Mouse (Mus musculus): ENCODE measurements around the gene Hcn1. TPM values are rescaled to one million over a fixed set of nuclear protein-coding genes. Genes with fewer than 3 reads are reported as not detected.

The Hcn1 gene
- total RNA-seq, 2 experiments from 2014 or later = 36.7 to 42.1 TPM

DNA sequence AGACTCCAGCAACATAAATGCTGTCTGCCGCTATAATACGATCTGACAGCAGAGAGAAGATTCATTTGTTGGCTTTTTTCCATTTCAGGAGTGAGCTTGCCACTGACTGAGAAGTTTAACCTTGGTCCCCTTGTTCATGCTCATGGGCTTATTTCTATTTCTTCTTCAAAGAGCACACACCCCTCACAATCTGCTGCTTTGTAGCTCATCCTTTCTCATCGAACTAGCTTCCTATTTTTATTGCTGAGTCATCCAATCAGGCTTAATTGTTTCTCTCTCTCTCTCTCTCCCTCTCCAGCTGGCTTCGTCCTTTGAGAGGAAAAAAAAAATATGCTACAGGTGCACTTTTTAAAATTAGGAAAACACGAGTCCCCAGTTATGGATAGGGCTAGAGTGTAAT, 74.3 kb downstream of the Hcn1 start:
- no peak for DNase-seq (ENCODE audit: low spot score in 2 of 2)

DNA sequence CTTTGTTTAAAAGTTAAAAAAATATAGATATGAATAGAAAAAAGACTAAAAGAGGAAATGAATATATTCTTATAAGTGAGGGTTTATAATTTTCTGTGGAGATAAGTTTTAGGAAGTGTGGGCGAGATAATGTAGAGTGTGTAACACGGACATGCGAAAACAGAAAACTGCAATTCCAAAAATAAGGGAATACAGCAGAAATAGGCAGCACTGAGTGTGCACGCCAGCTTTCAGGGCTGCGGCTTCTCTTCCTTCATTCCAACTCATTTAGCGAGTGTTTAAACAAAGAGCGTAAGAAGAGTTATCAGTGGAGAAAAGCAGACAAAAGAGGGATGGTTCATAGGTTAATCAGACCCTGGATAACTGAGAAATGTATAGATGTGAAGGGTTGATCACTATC, 85.5 kb downstream of the Hcn1 start:
- intact Hi-C loops (cut with DNase I) = no loop called here
- DNase-seq (ENCODE audit: low spot score in 2 of 2) = no peak

More for the DNA sequence above, 74.3 kb downstream of the Hcn1 start:
- intact Hi-C loops (cut with DNase I) = no loop called here

- DNase-seq (ENCODE audit: low spot score in 2 of 2) = no peak
- intact Hi-C loops (cut with DNase I) = no loop called here
Measured at GRCm38 (mm10) chr13:117694729-117695332, 92.7 kb downstream of the Hcn1 start.

- intact Hi-C loops (cut with DNase I) = no loop called here
- DNase-seq (ENCODE audit: low spot score in 2 of 2) = no peak
Measured at GRCm38 (mm10) chr13:117705573-117705972, 103.5 kb downstream of the Hcn1 start.

- intact Hi-C loops (cut with DNase I) = no loop called here
- no peak for DNase-seq (ENCODE audit: low spot score in 2 of 2)
Measured at GRCm38 (mm10) chr13:117705997-117706396, 103.9 kb downstream of the Hcn1 start.

- intact Hi-C loops (cut with DNase I) = no loop called here
Measured at GRCm38 (mm10) chr13:117706496-117706895, 104.4 kb downstream of the Hcn1 start.

GRCm38 (mm10) chr13:117706986-117707738, 105.0 kb downstream of the Hcn1 start:
- peak; percentile 40 to 42 for DNase-seq (ENCODE audit: low spot score in 2 of 2)
- intact Hi-C loops (cut with DNase I) = no loop called here

More at GRCm38 (mm10) chr13:117706496-117706895, 104.4 kb downstream of the Hcn1 start:
- DNase-seq (ENCODE audit: low spot score in 2 of 2) = no peak

- intact Hi-C loops (cut with DNase I) = no loop called here
- no peak for DNase-seq (ENCODE audit: low spot score in 2 of 2)
Measured at GRCm38 (mm10) chr13:117710811-117711210, 108.7 kb downstream of the Hcn1 start.

DNA sequence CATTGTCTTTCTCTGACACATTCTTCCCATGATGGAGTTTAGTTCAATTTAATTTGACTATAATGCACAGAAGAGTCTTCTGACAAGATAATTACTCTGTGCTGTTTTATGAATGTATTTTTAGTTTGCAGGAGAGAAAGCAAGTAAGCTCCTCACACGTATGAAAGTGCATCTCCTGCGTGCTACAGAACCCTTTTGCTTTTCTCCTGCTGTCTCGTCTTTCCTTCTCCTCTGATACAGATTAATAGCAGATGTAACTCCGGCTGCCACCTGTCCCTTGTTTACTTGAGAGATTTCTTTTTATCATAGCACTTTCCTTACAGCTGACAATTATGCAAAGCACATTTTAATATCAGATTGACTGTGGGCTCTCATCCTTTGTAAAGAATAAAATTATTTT, 120.0 kb downstream of the Hcn1 start:
- intact Hi-C loops (cut with DNase I) = no loop called here
- no peak for DNase-seq (ENCODE audit: low spot score in 2 of 2)

DNA sequence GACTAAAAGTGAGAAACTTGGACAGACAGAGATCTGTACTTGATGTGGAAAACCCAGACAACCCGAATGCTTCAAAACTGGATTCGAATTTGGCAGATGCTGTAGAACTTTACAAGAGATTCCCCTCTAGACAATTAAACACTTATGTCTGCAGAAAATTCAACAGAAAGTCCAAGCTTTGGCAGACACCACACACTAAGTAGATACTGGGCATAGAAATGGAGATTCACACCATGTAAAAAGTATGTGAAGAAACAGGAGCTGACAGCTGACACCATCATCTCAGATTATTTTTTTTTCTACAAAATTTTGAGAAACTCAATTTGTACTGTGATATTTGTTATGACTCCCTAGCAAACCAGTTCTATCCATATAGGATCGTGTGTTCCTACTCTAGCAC, 122.0 kb downstream of the Hcn1 start:
- intact Hi-C loops (cut with DNase I) = no loop called here
- no peak for DNase-seq (ENCODE audit: low spot score in 2 of 2)

GRCm38 (mm10) chr13:117728393-117728792, 126.3 kb downstream of the Hcn1 start:
- intact Hi-C loops (cut with DNase I) = no loop called here
- DNase-seq (ENCODE audit: low spot score in 2 of 2) = no peak

GRCm38 (mm10) chr13:117732738-117733137, 130.6 kb downstream of the Hcn1 start:
- intact Hi-C loops (cut with DNase I) = no loop called here
- no peak for DNase-seq (ENCODE audit: low spot score in 2 of 2)

GRCm38 (mm10) chr13:117744451-117744850, 142.3 kb downstream of the Hcn1 start:
- DNase-seq (ENCODE audit: low spot score in 2 of 2) = no peak
- intact Hi-C loops (cut with DNase I) = no loop called here

DNA sequence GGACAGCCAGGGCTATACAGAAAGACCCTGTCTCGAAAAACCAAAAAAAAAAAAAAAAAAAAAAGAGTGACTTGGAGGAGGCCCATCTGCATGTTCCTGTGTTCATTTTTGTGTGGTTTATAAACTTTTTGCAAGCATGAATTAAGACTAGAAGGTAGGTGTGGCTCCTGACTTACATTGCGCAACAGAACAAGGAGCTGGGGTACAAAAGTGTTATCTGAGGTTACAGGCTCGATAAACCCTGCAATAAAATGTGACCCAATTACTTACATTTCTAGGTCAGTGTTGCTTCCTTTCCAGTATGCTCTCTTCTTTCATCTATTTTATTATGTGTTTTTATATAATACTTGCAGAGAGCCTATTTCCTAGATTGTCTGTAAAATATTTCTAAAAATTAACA, 143.1 kb downstream of the Hcn1 start:
- intact Hi-C loops (cut with DNase I) = no loop called here
- no peak for DNase-seq (ENCODE audit: low spot score in 2 of 2)

DNA sequence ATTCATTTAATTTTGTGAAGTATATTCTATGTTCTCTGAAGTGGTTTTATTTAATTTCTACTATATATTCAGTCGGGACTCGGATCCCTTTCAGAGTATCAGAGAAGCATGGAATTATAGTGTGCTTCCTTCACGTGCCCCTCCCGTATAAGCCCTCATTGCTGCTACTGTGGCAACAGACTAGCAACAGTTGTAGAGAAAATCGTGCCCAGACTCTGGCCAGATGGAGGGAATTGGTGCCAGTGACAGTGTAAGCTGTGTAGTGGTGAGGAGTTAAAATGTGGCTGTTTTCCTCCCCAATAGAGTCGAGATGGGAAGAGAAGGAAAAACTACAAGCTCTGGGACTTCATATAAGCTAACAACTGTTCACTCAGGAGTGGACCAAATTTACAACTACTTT, 163.4 kb downstream of the Hcn1 start:
- intact Hi-C loops (cut with DNase I) = no loop called here
- DNase-seq (ENCODE audit: low spot score in 2 of 2) = peak; percentile 30

- intact Hi-C loops (cut with DNase I) = no loop called here
- no peak for DNase-seq (ENCODE audit: low spot score in 2 of 2)
Measured at GRCm38 (mm10) chr13:117785376-117785775, 183.3 kb downstream of the Hcn1 start.

GRCm38 (mm10) chr13:117792861-117793260, 190.7 kb downstream of the Hcn1 start:
- intact Hi-C loops (cut with DNase I) = no loop called here
- no peak for DNase-seq (ENCODE audit: low spot score in 2 of 2)

GRCm38 (mm10) chr13:117801061-117801460, 198.9 kb downstream of the Hcn1 start:
- intact Hi-C loops (cut with DNase I) = no loop called here
- DNase-seq (ENCODE audit: low spot score in 2 of 2) = no peak

DNA sequence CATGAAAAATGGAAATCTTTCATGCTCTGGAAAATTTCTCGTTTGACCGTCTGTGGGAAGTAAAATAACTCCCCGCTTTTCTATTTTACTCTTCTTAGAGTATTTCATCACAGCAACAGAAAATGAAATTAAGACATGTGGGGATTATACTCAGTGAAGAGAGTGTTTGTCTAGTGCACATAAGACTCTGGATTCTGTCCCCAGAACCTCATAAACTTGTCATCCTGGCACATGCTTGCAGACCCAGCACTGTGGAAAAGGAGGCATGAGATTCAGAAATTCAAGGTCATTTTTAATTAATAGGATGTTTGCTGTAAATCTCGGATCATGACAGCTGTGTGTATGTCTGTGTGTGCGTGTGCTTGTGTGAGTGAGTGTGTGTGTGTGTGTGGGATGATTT, 225.5 kb downstream of the Hcn1 start:
- intact Hi-C loops (cut with DNase I) = no loop called here
- DNase-seq (ENCODE audit: low spot score in 2 of 2) = no peak

DNA sequence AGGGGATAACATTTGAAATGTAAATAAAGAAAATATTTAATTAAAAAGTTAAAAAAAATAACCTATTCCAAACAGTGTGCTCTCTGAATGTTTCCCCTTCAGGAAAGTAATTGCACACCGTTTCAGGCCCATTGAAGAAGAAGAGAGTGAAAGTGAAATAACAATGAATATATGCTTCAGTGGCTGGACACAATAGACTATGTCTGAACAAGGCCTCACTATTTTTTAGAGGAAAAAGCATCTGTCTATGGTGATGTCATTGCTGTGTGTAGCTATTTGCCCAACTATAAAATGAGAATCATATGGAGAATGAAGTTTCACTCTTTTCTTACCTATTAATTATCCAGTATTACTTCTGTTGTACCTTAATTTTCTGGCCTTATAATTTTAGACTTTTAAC, 234.5 kb downstream of the Hcn1 start:
- no peak for DNase-seq (ENCODE audit: low spot score in 2 of 2)
- intact Hi-C loops (cut with DNase I) = no loop called here

DNA sequence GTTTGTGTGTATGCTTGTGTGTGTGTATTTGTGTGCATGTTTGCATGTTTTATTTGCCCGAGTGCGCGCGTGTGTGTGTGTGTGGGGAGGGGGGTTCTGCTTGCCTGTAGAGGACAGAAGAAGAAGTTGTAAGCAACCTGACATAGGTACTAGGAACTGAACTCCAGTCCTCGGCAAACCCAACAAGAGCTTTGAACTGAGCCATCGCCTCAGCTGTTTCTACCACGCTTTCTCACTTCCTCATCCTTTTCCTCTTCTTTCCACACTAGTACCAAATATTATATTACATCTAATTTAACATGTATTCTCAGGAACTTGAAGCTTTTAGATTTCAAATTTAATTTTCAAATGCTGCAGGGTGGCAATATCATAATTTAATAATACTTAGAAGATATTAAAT, 236.1 kb downstream of the Hcn1 start:
- DNase-seq (ENCODE audit: low spot score in 2 of 2) = no peak
- intact Hi-C loops (cut with DNase I) = no loop called here
